Mouse (Mus musculus) forebrain, embryonic 10.5 days (tissue): ENCODE results near the gene Prkn. TPM values are rescaled to one million over a fixed set of nuclear protein-coding genes. Genes with fewer than 3 reads are reported as not detected.
"Not testable (repeated sequence)": the region's sequence is repeated elsewhere in the genome, so short reads cannot be mapped to it uniquely, and the experiment has no call there.

Experiments used
- DNase-seq: peaks from one replicate; pipeline ENCODE4 v3.0.0-alpha.2; 2017; ENCODE audit warnings: low spot score; ENCODE audit errors: extremely low spot score
- H3K27ac ChIP-seq: fragments of 300-500 bp; sonication (generic); 2 replicates; pipeline ENCODE4 v1.5.1; 2016; ENCODE audit warnings: mild to moderate bottlenecking
- H3K27me3 ChIP-seq: fragments of 300-500 bp; sonication (generic); 2 replicates; pipeline ENCODE4 v1.6.1; 2016; ENCODE audit warnings: mild to moderate bottlenecking; ENCODE audit not compliant: poor library complexity, severe bottlenecking
- H3K36me3 ChIP-seq: fragments of 300-500 bp; sonication (generic); replicated peaks from 2 replicates; pipeline ENCODE4 v1.6.1; 2016; ENCODE audit warnings: mild to moderate bottlenecking, moderate library complexity
- H3K4me1 ChIP-seq: fragments of 300-500 bp; sonication (generic); 2 replicates; pipeline ENCODE4 v1.6.1; 2016
- H3K4me3 ChIP-seq: fragments of 300-500 bp; sonication (generic); 2 replicates; pipeline ENCODE4 v1.5.1; 2016; ENCODE audit warnings: mild to moderate bottlenecking, moderate library complexity
- H3K9me3 ChIP-seq: fragments of 300-500 bp; sonication (generic); 2 replicates; pipeline ENCODE4 v1.6.1; 2016; ENCODE audit warnings: mild to moderate bottlenecking, moderate library complexity
- WGBS: fragments of 180-500 bp; shearing (Covaris S2); methylation state at CpG from one replicate; pipeline ENCODE4 v1.1.7; 2016; 5-methylcytosine and 5-hydroxymethylcytosine counted together
- polyA plus RNA-seq: library from polyadenylated mRNA; unstranded; fragments of >200 nt; fragmentation: Nextera tagmentation; extraction: Ambion mirVana; gene quantifications from 2 replicates; pipeline ENCODE4 v1.2.1, GENCODE M21; 2016

Prkn gene
- polyA plus RNA-seq, 1 experiment from 2014 or later, result 0.81 TPM

DNA sequence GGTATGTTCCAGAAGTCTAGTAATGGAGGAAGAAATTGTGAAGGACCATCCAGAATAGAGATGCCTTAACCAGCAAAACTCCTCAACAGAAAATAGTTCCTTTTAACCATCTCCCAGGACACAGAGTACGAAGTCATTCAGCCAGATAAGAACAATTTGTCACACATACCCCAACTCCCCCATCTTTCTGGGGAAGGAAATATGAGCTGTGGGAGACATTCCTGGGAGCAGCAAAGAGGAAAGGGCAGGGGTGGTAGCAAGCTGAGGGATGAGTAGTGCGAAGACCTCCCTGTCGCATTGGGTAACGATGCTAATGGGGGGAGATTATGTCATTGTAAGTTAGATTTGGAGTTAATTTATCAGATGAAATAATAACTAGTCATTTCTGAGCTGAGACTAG is 348.3 kb downstream of the Prkn start:
- Histone ChIP-seq H3K9me3 (no peaks in the 10 kb centered on the region), H3K27me3 (no peaks in the 10 kb centered on the region), H3K36me3 (no peaks in the 10 kb centered on the region), H3K4me1 (no peaks in the 10 kb centered on the region), H3K4me3 (no peak overlapping the region), H3K27ac (no peak overlapping the region)
- 85% methylated on average over 4 of the region's 4 CpGs for WGBS
- no peak for DNase-seq

DNA sequence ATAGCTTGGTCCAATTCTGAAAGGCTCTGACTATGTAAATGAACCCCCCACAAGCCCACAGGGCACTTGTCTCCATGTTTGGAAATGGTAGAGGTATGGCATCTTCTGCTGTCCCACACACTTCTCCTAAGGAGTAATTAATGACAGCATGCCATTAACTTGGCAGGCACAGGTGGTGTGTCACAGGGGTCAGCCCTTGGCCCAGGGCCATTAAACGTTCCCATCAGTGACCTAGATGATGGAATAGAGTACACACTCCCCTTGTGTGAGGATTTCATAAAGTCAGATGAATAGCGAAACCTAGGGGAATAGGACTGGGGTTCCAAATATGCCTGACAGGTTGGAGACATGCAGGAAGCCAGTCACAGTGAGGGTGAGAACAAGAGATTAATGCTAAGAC is 350.1 kb downstream of the Prkn start:
- no peak overlapping the region for H3K4me3 ChIP-seq
- H3K36me3 ChIP-seq, result no peaks in the 10 kb centered on the region
- H3K9me3 ChIP-seq, result no peaks in the 10 kb centered on the region
- H3K4me1 ChIP-seq, result no peaks in the 10 kb centered on the region
- 76% methylated on average over 2 of the region's 2 CpGs for WGBS
- no peak for DNase-seq
- H3K27ac ChIP-seq, result no peak overlapping the region
- no peaks in the 10 kb centered on the region for H3K27me3 ChIP-seq

DNA sequence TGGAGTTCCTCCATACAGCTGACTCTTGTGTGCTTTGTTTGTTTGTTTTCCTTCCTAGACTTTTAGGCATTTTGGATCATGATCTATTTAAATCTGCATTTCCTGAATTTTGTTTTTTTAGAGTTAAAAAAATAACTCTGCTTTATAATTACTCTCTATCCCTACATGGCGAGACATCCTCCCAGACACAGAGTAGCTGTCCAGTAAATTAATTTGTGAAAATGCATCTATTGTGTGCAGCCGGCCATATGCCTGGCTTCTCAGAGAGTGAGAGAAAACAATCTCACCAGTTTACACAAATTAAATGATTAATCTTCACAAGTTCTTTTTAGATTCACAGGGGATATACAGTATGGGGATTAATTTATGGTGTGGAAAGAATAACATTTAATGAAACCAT is 357.9 kb downstream of the Prkn start:
- no peak overlapping the region for H3K27ac ChIP-seq
- no peak for DNase-seq
- no peaks in the 10 kb centered on the region for H3K9me3 ChIP-seq
- no peak overlapping the region for H3K4me3 ChIP-seq
- no peaks in the 10 kb centered on the region for H3K27me3 ChIP-seq
- no peaks in the 10 kb centered on the region for H3K36me3 ChIP-seq
- no peaks in the 10 kb centered on the region for H3K4me1 ChIP-seq
- 76% methylated on average over 2 of the region's 2 CpGs for WGBS

DNA sequence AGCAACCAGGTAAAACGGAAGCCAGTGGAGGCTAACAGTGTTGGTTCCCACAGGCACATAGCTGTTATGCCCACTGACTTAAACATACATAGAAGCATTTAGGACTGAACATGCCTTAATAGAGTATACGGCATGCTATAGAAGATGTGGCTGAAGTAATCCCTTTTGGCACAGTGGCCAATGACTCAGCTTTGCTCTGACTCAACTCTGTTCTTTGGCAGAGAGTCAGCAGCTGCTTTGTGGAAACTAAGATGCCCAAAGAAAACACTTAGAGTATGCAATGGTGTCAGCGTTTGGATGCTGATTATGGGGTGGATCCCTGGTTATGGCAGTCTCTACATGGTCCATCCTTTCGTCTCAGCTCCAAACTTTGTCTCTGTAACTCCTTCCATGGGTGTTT is 368.9 kb downstream of the Prkn start:
- not testable (repeated sequence) for H3K27ac ChIP-seq, H3K4me3 ChIP-seq, H3K4me1 ChIP-seq, DNase-seq, H3K27me3 ChIP-seq, H3K36me3 ChIP-seq, H3K9me3 ChIP-seq
- 94% methylated on average over 4 of the region's 4 CpGs for WGBS

DNA sequence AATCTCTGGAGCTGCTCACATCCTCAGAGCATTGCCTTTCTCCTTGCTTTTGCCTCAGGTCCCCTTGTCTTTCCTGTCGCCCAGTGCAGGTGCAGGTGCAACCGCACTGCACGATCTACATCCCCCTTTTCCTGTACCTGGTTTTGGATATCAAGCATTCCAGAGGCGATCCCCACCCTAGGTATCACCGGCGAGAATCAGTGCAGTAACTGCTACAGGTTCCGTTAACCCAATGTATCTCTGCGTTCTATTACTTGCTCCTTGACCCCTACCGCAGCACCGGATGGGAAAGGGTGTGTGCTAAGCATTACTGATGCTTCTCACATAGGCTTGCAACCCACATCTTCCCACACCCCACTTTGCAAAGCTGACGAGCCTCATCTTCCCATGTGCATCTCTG is 370.8 kb downstream of the Prkn start:
- Histone ChIP-seq H3K4me3 (no peak overlapping the region), H3K27me3 (no peaks in the 10 kb centered on the region), H3K9me3 (no peaks in the 10 kb centered on the region), H3K36me3 (no peaks in the 10 kb centered on the region), H3K27ac (no peak overlapping the region), H3K4me1 (peaks cover 8% of the 10 kb centered on the region)
- no peak for DNase-seq
- WGBS, result 85% methylated on average over 11 of the region's 11 CpGs

DNA sequence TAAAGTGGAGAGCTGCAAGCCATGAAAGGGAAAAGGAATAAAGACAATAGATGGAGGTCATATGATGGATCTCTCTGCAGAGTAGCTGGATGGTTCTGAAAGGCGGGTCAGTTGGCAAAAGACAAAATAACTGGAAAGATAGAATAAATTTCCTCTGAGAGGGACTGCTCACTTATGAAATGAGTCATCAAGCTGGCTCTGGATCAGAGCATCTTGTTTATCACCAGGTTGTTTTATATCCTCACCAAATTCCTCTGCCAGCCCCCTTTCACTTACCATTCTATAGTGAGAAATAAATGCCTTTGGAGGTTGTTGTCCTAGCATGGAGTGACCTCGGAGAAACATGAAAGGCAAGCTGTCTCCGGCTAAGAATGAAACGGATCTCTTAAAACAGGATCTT is 371.4 kb downstream of the Prkn start:
- Histone ChIP-seq H3K27ac (no peak overlapping the region), H3K36me3 (no peaks in the 10 kb centered on the region), H3K4me3 (no peak overlapping the region), H3K9me3 (no peaks in the 10 kb centered on the region), H3K4me1 (peaks cover 8% of the 10 kb centered on the region), H3K27me3 (no peaks in the 10 kb centered on the region)
- 72% methylated on average over 4 of the region's 4 CpGs for whole genome bisulfite sequencing
- DNase-seq, result no peak

DNA sequence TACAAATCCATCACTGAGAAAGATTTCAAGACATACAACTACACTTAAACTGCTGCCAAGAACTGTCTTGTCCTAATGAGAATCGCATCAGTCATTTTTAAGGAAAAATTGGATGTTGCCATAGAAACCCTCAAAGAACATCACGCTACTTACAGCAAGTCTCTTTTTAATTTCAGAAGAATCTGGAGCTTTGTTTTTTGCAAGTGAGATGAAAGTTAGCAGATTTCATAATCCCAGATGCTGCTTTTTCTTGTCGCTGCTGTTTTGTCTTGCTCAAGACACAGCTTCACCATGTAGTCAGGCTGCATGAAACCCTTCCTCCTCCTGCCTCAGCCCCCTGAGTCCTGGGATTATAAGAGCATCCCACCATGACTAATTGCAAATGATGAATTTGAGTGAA is 373.5 kb downstream of the Prkn start:
- DNase-seq, result no peak
- WGBS, result 94% methylated on average over 3 of the region's 3 CpGs
- no peak overlapping the region for H3K4me3 ChIP-seq
- no peaks in the 10 kb centered on the region for H3K9me3 ChIP-seq
- no peak overlapping the region for H3K27ac ChIP-seq
- H3K36me3 ChIP-seq, result no peaks in the 10 kb centered on the region
- peaks cover 8% of the 10 kb centered on the region for H3K4me1 ChIP-seq
- H3K27me3 ChIP-seq, result no peaks in the 10 kb centered on the region

DNA sequence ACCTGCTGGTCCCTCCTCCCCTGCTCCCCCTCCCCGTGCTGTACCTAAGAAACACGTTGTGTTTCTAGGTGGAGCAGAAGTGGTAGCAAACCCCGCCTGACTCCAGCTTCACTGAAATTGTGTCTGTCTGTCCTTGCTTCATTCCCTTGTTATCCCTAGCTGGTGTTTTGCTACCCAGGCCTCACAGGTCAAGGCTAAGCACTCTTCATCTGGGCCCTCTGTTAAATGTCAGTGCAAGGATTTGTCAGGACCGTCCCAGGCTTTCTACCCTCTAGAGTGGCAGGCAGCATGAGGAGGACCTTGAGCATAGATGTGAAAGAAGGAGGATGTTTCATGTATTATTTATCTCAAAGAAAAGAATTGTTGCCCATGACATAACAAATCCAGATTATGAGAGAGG is 388.8 kb downstream of the Prkn start:
- H3K27me3 ChIP-seq, result no peaks in the 10 kb centered on the region

DNA sequence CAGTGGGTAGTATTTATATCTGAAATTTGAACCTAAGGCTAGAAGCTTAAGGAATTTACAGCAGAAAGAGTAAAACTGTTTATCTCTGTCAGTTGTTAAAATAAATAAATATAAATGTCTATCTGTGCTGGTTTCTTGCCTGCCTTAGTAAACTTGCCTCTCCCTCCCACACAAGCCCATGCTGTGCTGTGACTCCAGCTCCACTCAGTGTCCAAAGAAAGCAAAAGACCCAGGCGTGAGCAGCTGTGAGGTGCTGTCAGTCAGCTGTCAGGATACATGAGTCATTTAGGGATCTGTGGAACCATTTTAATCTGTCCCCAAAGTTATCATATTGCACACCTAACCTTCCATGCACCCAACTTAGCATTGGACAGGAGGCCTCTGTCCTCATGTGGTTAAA is 389.2 kb downstream of the Prkn start:
- no peak overlapping the region for H3K27ac ChIP-seq

More for the DNA sequence above, 388.8 kb downstream of the Prkn start:
- 90% methylated on average over 4 of the region's 4 CpGs for WGBS
- H3K27ac ChIP-seq, result no peak overlapping the region
- H3K4me3 ChIP-seq, result no peak overlapping the region
- no peaks in the 10 kb centered on the region for H3K36me3 ChIP-seq
- peaks cover 8% of the 10 kb centered on the region for H3K4me1 ChIP-seq
- DNase-seq, result no peak
- no peaks in the 10 kb centered on the region for H3K9me3 ChIP-seq

DNA sequence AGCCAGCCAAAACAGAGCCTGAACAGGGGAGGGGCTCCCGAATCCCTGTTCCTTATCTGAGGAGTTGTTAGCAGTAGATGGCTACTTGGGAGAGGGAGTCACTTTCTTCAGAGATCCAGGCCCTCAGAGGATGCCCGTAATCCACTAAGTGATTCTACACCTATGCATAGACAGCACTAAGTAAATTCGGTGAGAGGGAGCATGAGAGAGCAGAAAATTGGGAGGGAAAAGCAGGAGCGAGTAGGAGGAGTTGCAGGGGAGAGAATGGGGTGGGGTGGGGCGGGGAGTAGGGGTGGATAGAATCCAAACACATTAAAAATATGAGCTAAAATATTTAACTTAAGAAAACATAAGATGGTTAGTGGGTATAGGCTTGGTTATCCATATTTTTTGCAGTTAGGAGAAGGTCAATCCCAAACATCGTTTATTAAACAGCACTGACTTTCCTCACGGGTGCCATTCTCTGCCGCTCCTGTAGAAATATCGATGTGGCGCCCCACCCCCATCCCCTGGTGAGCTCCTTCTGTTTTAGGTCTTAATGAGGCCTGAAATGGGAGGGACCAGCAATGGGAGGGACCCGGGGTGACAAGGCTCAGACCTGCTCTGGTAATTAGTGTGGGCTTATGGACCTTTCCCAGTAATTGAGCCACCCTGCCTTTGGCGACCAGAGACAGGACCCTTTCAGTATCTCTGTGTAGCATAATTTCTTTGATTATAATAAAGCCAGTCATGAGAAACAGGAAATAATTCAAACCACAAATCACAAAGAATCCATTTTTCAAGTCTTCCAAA is 390.6 kb downstream of the Prkn start:
- Histone ChIP-seq H3K9me3 (no peaks in the 10 kb centered on the region), H3K4me3 (peak overlapping the region; percentile 23; the same call in 1 of the 2 replicates), H3K27ac (peak overlapping the region; percentile 52; the same call in 1 of the 2 replicates), H3K27me3 (no peaks in the 10 kb centered on the region), H3K36me3 (no peaks in the 10 kb centered on the region), H3K4me1 (peaks cover 8% of the 10 kb centered on the region)
- DNase-seq, result peak; percentile 35
- 44% methylated on average over 12 of the region's 12 CpGs for WGBS

More for the DNA sequence above, 389.2 kb downstream of the Prkn start:
- Histone ChIP-seq H3K4me3 (no peak overlapping the region), H3K36me3 (no peaks in the 10 kb centered on the region), H3K4me1 (peaks cover 8% of the 10 kb centered on the region), H3K9me3 (no peaks in the 10 kb centered on the region), H3K27me3 (no peaks in the 10 kb centered on the region)
- no peak for DNase-seq
- WGBS, result 91% methylated on average over 1 of the region's 1 CpGs

DNA sequence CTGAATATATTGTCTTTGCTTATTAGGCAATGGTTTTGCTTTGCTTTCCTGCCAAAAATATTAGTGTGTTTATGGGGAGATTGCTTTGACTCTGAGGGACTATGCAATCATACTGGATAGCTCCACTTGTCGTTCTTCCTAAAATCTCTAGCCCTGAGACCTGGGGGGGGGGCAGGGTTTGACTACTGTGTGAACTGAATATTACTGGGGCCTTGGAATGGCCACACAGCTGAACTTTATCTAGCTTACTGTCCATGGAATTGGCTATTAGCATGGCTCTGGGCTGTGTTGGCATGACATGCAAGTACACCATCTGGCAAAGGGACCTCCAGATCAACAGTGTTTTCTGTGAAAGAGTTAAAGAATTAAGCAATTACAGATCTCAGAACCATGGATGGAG is 395.1 kb downstream of the Prkn start:
- 76% methylated on average over 1 of the region's 1 CpGs for WGBS
- no peaks in the 10 kb centered on the region for H3K36me3 ChIP-seq
- no peak for DNase-seq
- no peak overlapping the region for H3K4me3 ChIP-seq
- H3K27me3 ChIP-seq, result no peaks in the 10 kb centered on the region
- peaks cover 8% of the 10 kb centered on the region for H3K4me1 ChIP-seq
- H3K27ac ChIP-seq, result no peak overlapping the region
- no peaks in the 10 kb centered on the region for H3K9me3 ChIP-seq

DNA sequence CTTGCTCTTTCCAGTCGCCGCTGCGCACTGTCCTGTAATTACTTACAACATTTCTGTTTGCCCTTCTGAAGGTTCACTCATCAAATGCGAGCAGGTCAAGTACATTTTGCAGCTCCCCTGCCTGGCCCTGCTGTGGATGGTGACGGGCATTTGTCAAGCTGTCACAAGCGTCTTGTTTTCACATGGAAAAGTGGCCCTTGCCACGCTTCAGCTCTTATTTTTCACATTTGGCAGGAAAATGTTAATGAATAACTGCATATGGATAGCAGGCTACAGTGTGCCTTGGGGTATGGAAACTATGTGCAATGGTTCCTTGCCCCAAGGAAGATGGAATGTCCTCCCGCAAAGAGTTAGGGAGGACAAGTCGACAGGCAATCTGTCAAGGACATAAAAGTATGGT is 404.9 kb downstream of the Prkn start:
- WGBS, result 89% methylated on average over 9 of the region's 9 CpGs

DNA sequence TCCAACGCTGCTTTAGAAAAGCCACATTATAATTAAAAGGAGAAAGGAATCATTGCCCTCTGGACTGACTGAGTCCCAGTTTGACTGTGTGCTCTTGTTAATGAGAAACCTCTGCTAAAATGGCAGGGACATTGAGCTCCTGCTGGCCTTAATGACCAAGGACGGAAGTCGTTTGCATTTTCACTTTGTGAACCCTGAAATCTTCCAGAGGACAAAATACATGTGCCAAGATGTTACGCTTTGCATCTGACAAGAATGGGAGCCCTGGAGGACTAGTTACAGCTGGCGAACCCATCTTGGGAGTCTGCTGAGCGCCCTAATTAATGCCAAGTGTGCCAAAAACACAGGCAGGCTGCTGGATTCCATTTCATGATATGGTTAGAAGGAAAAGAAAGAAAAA is 409.0 kb downstream of the Prkn start:
- no peak for DNase-seq
- no peaks in the 10 kb centered on the region for H3K27me3 ChIP-seq
- WGBS, result 48% methylated on average over 6 of the region's 6 CpGs
- peaks cover 9% of the 10 kb centered on the region for H3K4me1 ChIP-seq
- H3K9me3 ChIP-seq, result no peaks in the 10 kb centered on the region
- H3K36me3 ChIP-seq, result no peaks in the 10 kb centered on the region
- H3K27ac ChIP-seq, result no peak overlapping the region; the same call in 1 of the 2 replicates
- no peak overlapping the region for H3K4me3 ChIP-seq

More for the DNA sequence above, 404.9 kb downstream of the Prkn start:
- Histone ChIP-seq H3K27ac (no peak overlapping the region), H3K27me3 (no peaks in the 10 kb centered on the region), H3K4me1 (peaks cover 9% of the 10 kb centered on the region), H3K36me3 (no peaks in the 10 kb centered on the region), H3K9me3 (no peaks in the 10 kb centered on the region), H3K4me3 (no peak overlapping the region)
- no peak for DNase-seq
